Mouse (Mus musculus) hindbrain, embryonic 11.5 days (tissue): ENCODE data around the gene Atmin. TPM values are rescaled to one million over a fixed set of nuclear protein-coding genes. Genes with fewer than 3 reads are reported as not detected.

Experiments used
- ATAC-seq: fragments of 200-750 bp; cut with Nextera tagmentation; 2 replicates; pipeline ENCODE4 v1.8.0; 2017; ENCODE audit warnings: mild to moderate bottlenecking, moderate TSS enrichment, moderate library complexity; ENCODE audit not compliant: low FRiP score
- DNase-seq: peaks from one replicate; pipeline ENCODE4 v3.0.0-alpha.2; 2015; ENCODE audit warnings: low spot score
- H3K27ac ChIP-seq: fragments of 300-500 bp; sonication (generic); 2 replicates; pipeline ENCODE4 v1.5.1; 2014; ENCODE audit warnings: mild to moderate bottlenecking, low read depth, low read length
- H3K27me3 ChIP-seq: fragments of 300-500 bp; sonication (generic); 2 replicates; pipeline ENCODE4 v1.6.1; 2014; ENCODE audit warnings: mild to moderate bottlenecking, low read length, moderate library complexity, mixed read lengths; ENCODE audit not compliant: control insufficient read depth, insufficient read depth
- H3K36me3 ChIP-seq: fragments of 300-500 bp; sonication (generic); 2 replicates; pipeline ENCODE4 v1.6.1; 2014; ENCODE audit warnings: mild to moderate bottlenecking, low read length, moderate library complexity, mixed read lengths; ENCODE audit not compliant: control insufficient read depth, insufficient read depth
- H3K4me1 ChIP-seq: fragments of 300-500 bp; sonication (generic); replicated peaks from 2 replicates; pipeline ENCODE4 v1.6.1; 2014; ENCODE audit warnings: low read length, mixed read lengths; ENCODE audit not compliant: control insufficient read depth, insufficient read depth
- H3K4me2 ChIP-seq: fragments of 300-500 bp; sonication (generic); replicated peaks from 2 replicates; pipeline ENCODE4 v1.6.1; 2014; ENCODE audit warnings: mild to moderate bottlenecking, low read depth, low read length
- H3K4me3 ChIP-seq: fragments of 300-500 bp; sonication (generic); 2 replicates; pipeline ENCODE4 v1.5.1; 2014; ENCODE audit warnings: low read depth, low read length
- H3K9ac ChIP-seq: fragments of 300-500 bp; sonication (generic); 2 replicates; pipeline ENCODE4 v1.6.1; 2014; ENCODE audit warnings: low read depth, low read length
- H3K9me3 ChIP-seq: fragments of 300-500 bp; sonication (generic); 2 replicates; pipeline ENCODE4 v1.6.1; 2016; ENCODE audit warnings: low read length; ENCODE audit not compliant: control insufficient read depth
- WGBS: fragments of 180-500 bp; shearing (Covaris S2); extraction: QIAGEN DNeasy Blood & Tissue Kit; methylation state at CpG from one replicate; pipeline ENCODE4 v1.1.7; 2014; 5-methylcytosine and 5-hydroxymethylcytosine counted together
- polyA plus RNA-seq: library from polyadenylated mRNA; unstranded; fragments of >200 nt; fragmentation: Nextera tagmentation; extraction: Ambion mirVana; gene quantifications from 2 replicates; pipeline ENCODE4 v1.2.1, GENCODE M21; 2014

The Atmin gene
- polyA plus RNA-seq, 1 experiment from 2014 or later, result 15.8 TPM

DNA sequence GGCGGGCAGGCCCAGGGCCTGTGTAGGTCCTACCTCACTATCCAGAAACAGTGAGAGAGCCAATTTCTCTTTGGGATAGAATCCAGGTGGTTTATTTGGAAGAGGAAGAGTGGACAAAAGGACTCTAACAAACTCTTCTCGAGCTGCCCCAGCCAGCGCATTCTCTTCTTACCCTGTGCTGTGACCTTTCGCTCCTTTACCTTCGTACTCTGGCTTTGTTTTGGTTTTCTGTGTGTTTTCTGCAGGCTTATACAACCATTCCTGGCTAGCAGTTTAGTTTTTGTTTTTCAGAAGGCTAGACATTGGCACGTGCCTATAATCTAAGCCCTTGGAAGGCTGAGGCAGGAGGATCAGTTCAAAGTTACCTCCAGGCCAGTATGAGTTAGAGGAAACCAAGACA is 26.3 kb downstream of the Atmin start:
- H3K36me3 ChIP-seq, result no peaks in the 10 kb centered on the region
- 86% methylated on average over 6 of the region's 6 CpGs for WGBS
- H3K9me3 ChIP-seq, result no peaks in the 10 kb centered on the region
- H3K4me1 ChIP-seq, result no peaks in the 10 kb centered on the region
- H3K9ac ChIP-seq, result no peak overlapping the region
- H3K27me3 ChIP-seq, result no peaks in the 10 kb centered on the region
- no peak for DNase-seq
- ATAC-seq, result no peak
- no peak overlapping the region for H3K27ac ChIP-seq
- H3K4me3 ChIP-seq, result no peak overlapping the region
- no peak overlapping the region for H3K4me2 ChIP-seq

- 27% methylated on average over 5 of the region's 5 CpGs for WGBS
- Histone ChIP-seq H3K36me3 (no peaks in the 10 kb centered on the region), H3K9me3 (no peaks in the 10 kb centered on the region), H3K4me3 (no peak overlapping the region), H3K27me3 (no peaks in the 10 kb centered on the region), H3K27ac (no peak overlapping the region), H3K9ac (no peak overlapping the region), H3K4me2 (no peak overlapping the region), H3K4me1 (0 out of 2 replicates have a peak, but pooled peaks cover 3% of the 10 kb centered on the region)
- ATAC-seq (no peak), DNase-seq (no peak)
These were observed 31.9 kb downstream of the Atmin start for GRCm38 (mm10) chr8:116975066-116975465.

GRCm38 (mm10) chr8:116975606-116976005 is 32.4 kb downstream of the Atmin start:
- Histone ChIP-seq H3K27me3 (no peaks in the 10 kb centered on the region), H3K4me2 (no peak overlapping the region), H3K27ac (no peak overlapping the region), H3K9me3 (no peaks in the 10 kb centered on the region), H3K4me3 (no peak overlapping the region), H3K4me1 (0 out of 2 replicates have a peak, but pooled peaks cover 3% of the 10 kb centered on the region), H3K9ac (no peak overlapping the region), H3K36me3 (no peaks in the 10 kb centered on the region)
- 72% methylated on average over 5 of the region's 5 CpGs for WGBS
- ATAC-seq (no peak), DNase-seq (no peak)

GRCm38 (mm10) chr8:116978052-116978451 is 34.9 kb downstream of the Atmin start:
- DNase-seq (no peak), ATAC-seq (no peak)
- H3K4me2 ChIP-seq, result peak overlapping the region; percentile 74
- peak overlapping the region; percentile 57 for H3K9ac ChIP-seq
- peak overlapping the region; percentile 67 for H3K4me3 ChIP-seq
- no peaks in the 10 kb centered on the region for H3K9me3 ChIP-seq
- 0 out of 2 replicates have a peak overlapping the region, but pooled peaks have one; percentile 10 for H3K27ac ChIP-seq
- H3K36me3 ChIP-seq, result no peaks in the 10 kb centered on the region
- no peaks in the 10 kb centered on the region for H3K27me3 ChIP-seq
- 36% methylated on average over 8 of the region's 8 CpGs for WGBS
- H3K4me1 ChIP-seq, result 0 out of 2 replicates have a peak, but pooled peaks cover 3% of the 10 kb centered on the region

GRCm38 (mm10) chr8:116978631-116979256 is 35.6 kb downstream of the Atmin start, which contains the start of gene 1700030J22Rik:
1700030J22Rik (minus strand) TSS chr8:116978959.
- H3K4me1 ChIP-seq, result 0 out of 2 replicates have a peak, but pooled peaks cover 3% of the 10 kb centered on the region
- ATAC-seq (peak; percentile 99), DNase-seq (peak; percentile 99)
- H3K4me3 ChIP-seq, result peak within 1 kb of the TSS; percentile 67
- H3K9me3 ChIP-seq, result no peaks in the 10 kb centered on the region
- H3K9ac ChIP-seq, result peak within 1 kb of the TSS; percentile 57
- no peaks in the 10 kb centered on the region for H3K27me3 ChIP-seq
- WGBS, result under 1% methylated on average over 46 of the region's 46 CpGs
- peak within 1 kb of the TSS; percentile 10; the same call in 1 of the 2 replicates for H3K27ac ChIP-seq
- peak within 1 kb of the TSS; percentile 74 for H3K4me2 ChIP-seq
- H3K36me3 ChIP-seq, result no peaks in the 10 kb centered on the region

DNA sequence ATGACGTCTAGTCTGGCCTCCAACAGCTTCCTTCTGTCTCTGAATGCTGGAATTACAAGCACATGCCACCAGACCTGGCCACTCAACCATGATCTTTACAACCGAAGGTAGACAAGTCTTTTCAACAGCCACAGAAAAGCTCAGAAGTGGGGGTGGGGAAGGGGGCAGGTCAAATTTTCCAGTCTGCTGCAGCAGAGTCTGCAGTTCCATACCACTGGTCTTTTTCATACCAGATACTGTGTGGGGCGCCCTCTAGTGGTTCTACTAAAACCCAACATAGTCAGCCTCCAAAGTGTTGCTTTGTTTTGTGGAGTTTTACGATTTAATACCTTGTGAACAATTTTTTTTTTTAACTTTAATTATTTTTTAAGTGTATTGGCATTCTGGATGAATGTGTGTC is 36.9 kb downstream of the Atmin start:
- H3K4me1 ChIP-seq, result 0 out of 2 replicates have a peak, but pooled peaks cover 3% of the 10 kb centered on the region
- no peaks in the 10 kb centered on the region for H3K9me3 ChIP-seq
- no peaks in the 10 kb centered on the region for H3K27me3 ChIP-seq
- H3K4me2 ChIP-seq, result no peak overlapping the region
- no peak overlapping the region for H3K4me3 ChIP-seq
- H3K36me3 ChIP-seq, result no peaks in the 10 kb centered on the region
- H3K27ac ChIP-seq, result no peak overlapping the region
- 12% methylated on average over 4 of the region's 4 CpGs for WGBS
- no peak for ATAC-seq
- H3K9ac ChIP-seq, result no peak overlapping the region
- DNase-seq, result peak; percentile 83

GRCm38 (mm10) chr8:116989842-116990241 is 46.6 kb downstream of the Atmin start:
- 95% methylated on average over 3 of the region's 3 CpGs for WGBS

DNA sequence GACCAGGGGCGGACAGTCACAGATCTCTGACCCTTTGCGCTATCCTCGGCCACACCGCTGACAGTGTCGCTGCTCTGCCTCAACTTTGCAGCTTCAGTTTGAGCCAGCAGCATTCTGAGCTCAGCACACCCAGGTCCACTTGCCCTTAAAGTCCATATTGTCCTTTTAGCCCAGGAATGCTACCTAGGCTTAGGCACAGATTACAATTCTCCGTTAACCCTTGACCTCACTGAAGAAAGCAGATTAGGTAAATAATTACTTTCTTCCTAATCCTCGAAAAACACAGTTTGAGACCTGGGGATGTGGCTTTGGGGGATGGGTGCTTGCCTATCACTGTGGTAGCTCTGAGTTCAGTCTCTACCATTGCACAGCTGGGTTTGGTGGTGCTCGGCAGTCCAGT is 48.0 kb downstream of the Atmin start:
- Histone ChIP-seq H3K4me3 (no peak overlapping the region), H3K4me2 (no peak overlapping the region), H3K27me3 (no peaks in the 10 kb centered on the region), H3K4me1 (no peaks in the 10 kb centered on the region), H3K27ac (no peak overlapping the region), H3K9me3 (no peaks in the 10 kb centered on the region), H3K9ac (no peak overlapping the region), H3K36me3 (no peaks in the 10 kb centered on the region)
- 86% methylated on average over 8 of the region's 8 CpGs for WGBS
- DNase-seq (no peak), ATAC-seq (no peak)

More at GRCm38 (mm10) chr8:116989842-116990241, 46.6 kb downstream of the Atmin start:
- H3K27me3 ChIP-seq, result no peaks in the 10 kb centered on the region
- H3K9me3 ChIP-seq, result no peaks in the 10 kb centered on the region
- H3K4me3 ChIP-seq, result no peak overlapping the region
- H3K27ac ChIP-seq, result no peak overlapping the region
- ATAC-seq, result no peak
- H3K9ac ChIP-seq, result no peak overlapping the region
- no peak for DNase-seq
- no peaks in the 10 kb centered on the region for H3K4me1 ChIP-seq
- H3K36me3 ChIP-seq, result no peaks in the 10 kb centered on the region
- no peak overlapping the region for H3K4me2 ChIP-seq
